Mouse (Mus musculus) cerebellum, adult 11 months (tissue): ENCODE data around the gene Cfap61.

Experiments
- DNase-seq: peaks from one replicate; pipeline ENCODE4 v3.0.0; 2022

The Cfap61 gene

GRCm38 (mm10) chr2:146015341-146016186 is 81.0 kb downstream of the Cfap61 start:
- DNase-seq: no peak

DNA sequence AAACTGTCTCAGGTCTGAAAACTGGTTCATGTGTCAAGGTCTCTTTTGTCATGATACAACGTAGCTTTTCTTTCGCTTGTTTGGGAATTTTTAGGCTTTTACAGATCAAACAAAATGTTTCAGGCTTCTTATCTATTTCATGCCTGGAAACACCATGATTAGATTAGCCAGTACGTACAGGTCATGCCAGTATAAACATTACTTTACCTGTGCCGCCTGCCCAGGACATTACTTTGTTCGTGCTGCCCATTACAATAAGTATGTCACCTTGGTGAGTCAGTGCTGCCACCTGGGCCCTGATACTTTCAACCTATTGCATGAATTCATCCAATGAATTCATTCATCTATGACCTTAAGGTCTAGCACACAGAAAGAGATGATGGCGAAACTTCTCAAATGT is 88.3 kb downstream of the Cfap61 start:
- DNase-seq: no peak

DNA sequence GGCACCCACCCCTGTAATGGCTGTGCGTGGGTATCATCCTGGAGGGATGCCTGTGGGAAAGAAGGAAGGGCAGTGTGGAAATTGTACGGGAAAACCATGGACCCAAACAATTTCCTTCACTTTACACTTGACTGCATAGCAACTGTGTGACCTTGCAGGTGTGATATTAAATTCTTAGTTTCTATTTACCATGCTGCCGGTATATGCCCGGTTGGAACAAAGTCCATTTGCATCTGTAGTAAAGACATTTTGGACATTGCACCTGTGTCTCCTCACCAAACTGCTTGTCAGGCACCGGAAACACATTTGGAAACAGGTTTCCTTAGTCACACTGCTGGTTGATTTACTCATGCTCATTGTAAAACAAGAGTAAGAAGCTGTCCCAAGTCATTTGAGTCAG is 109.1 kb downstream of the Cfap61 start:
- DNase-seq: no peak

DNA sequence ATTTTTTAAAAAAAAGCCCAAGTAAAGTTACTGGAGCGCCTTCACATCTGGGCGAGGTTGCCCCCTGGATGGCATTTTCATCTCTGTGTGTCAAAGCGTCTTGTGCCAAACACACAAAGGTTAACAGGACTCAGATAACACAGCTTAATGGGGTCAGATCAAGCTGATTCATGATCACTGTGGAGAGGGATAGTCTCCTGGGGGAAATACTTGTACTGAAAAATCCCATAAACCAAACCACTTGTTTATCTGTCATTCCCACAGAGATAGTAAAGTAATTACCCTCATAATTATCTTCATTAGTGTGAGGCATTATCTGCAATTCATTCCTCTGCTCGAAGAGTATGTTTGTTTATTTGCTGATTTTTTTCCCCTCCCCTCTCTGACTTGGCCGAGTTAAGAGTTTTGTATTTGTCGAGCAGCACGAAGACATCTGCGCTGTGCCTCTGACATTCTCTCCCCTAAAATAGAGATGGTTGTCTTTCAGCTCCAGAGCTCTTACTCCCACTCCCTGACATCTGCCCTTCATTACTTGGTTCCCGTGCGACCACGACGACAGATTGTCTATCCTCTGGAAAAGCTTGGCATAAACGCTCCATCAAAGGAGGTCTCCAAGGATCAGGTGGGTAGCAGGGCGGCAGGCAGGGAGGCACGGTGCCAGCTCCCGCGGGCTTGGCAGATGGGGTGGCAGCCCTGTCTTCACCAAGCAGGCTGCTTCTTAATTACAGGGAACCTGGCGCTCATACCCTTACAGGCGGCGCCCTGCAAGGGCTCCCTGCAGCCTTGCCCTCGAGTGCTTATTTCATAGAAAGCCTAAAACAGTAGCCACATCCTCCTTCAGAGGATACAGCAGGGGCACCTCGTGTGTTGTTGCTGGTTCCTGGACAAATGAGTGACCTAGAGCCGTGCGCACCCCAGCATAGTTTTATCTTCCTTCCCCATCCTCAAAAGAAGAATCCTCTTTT is 110.6 kb downstream of the Cfap61 start:
- DNase-seq: peak; percentile 79

DNA sequence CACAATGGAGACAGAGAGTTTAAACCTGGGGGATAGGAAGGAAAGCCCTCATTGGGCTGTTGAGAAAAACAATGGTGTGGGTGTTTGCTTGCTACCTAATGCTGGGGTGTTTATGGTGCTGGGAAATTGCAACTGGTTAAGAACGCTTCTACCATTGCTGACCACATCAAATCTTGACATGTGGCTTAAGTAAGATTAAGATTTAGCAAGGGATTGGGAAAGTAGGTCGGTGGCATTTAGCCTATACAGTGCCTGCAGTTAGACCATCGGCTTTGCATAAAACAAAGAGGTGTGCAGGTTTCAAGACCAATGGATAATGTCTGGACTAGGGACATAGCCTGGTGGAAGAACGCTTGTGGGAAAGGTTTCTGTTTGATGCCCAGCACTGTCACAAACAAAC is 113.1 kb downstream of the Cfap61 start:
- DNase-seq: no peak

- no peak for DNase-seq
Observed at GRCm38 (mm10) chr2:146048221-146048829, 113.7 kb downstream of the Cfap61 start.

DNA sequence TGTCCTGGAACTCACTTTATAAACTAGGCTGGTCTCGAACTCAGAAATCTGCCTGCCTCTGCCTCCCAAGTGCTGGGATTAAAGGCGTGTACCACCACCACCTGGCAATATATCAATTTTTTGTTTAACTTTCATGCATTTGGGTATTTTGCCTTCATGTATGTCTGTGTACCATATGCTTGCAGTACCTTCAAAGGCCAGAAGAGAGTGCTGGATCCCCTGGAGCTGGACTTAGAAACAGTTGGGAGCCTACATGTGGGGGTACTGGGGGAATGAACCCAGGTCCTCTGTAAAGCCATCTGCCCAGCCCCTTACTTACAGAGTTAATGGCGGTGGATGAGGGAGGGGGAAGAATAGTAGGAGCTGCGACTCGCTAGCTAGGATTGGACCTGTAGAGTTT is 114.8 kb downstream of the Cfap61 start:
- DNase-seq: no peak

DNA sequence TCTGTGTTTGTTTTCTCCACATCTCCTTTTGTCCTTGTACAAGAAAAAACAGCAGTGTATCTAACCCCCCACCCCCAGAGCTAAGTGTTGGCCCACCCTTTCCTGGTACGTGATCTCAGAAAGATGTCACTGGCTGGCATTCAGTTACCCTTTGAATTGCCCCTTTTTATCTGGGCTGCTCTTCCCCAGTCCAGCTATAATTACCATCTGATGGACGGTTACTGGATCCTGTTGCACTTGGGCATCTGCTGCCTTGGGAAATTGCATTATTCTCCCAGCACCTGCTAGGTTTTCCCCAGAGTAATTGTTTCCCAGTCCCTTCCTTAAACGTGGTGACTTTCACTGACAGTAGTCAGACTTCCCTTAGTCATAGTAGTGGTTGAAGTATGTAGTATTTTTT is 115.5 kb downstream of the Cfap61 start:
- DNase-seq: no peak

GRCm38 (mm10) chr2:146051334-146051733 is 116.8 kb downstream of the Cfap61 start:
- DNase-seq: no peak

GRCm38 (mm10) chr2:146057123-146057522 is 122.5 kb downstream of the Cfap61 start:
- DNase-seq: no peak

GRCm38 (mm10) chr2:146058791-146059190 is 124.2 kb downstream of the Cfap61 start:
- DNase-seq: no peak

GRCm38 (mm10) chr2:146061421-146062300 is 127.1 kb downstream of the Cfap61 start:
- no peak for DNase-seq

DNA sequence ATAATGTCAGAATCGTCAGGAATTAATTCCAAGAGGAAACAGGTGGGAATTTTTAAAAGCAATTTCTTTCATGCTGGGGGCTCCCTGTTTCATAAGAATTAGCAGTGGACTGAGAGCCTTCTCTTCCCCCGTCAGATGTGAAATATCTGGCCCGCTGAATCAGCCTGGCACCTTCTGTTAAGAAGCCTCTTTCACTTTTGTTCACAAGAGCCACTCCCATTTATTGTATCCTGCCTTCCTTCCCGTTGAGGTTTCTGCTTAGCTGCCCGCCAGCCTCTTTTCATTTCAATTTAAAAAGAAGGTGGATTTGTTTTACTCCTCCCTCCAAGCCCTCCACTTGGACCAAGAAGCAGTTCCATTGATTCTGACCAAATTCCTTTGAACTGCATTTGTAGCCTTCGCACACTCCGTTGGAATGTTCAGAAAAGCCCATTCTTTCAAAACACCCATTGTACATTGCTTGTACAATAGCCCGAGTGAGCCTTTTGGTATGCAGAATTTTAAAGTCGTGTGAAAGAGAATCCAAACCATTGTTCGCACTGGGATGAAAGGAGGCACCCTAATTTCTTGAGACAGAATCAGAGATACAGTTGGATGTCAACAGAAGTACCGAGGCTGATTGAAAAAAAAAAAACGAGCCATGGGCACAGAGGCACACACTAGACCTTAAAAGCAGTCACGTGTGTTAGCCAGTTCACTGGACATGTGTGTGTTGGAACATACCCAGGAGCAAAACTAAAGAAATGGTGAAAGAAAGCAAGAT is 127.9 kb downstream of the Cfap61 start:
- no peak for DNase-seq

- no peak for DNase-seq
Observed at GRCm38 (mm10) chr2:146063093-146064074, 128.8 kb downstream of the Cfap61 start.

DNA sequence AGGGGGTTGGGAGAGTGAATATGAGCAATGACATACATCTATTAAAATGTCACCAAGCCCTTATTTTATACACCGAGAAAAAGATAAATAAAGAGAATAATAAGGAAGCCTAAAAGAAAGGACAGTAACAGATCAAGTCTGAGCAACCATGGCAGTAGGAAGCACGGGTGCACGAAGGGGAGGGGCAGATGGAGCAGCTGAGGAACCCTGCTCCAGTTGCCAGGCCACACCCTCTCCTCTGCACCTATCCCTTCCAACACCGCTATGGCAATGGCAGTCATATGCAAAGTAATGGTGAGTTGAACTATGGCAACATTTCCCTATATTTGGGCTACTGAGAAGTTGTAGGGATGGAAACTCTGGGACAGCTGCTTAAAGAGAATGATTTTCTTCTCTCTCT is 132.8 kb downstream of the Cfap61 start:
- no peak for DNase-seq

GRCm38 (mm10) chr2:146073300-146073699 is 138.7 kb downstream of the Cfap61 start:
- no peak for DNase-seq

DNA sequence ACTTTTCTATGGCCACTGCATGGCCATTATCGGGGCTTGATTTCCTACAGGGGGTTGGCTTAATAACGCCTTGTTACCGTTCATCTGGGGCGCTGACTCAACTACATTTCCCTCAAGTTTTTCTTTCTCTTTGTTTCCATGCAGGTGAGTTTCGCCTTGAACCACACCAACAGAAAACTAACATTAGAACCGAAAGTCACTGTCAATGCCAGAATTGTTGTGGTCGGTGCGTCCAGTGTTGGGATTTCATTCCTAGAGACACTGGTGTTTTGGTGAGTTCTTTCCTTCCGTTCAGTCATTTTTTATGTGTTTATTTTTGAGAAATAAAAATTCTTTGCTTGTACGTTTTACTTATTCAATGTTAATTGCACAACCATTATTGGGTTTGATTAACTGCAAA is 142.5 kb downstream of the Cfap61 start:
- no peak for DNase-seq

DNA sequence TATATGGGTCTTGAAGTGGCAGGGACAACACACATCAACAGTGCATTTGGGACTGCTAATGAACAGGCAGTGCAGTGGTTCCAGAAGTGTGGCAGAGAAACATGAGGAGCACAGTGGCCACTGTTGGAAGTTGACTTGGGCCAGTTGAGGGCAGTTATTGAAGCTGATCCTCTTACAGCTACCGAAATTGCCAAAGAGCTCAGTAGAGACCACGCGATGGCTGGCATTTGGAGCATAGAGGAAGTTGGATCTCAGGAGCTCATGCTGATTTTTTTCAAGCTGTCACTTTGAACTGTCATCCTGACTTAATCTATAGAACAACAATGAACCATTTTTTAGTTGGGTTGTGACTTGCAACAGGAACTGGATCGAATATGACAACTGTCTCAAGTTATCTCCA is 145.7 kb downstream of the Cfap61 start:
- no peak for DNase-seq

DNA sequence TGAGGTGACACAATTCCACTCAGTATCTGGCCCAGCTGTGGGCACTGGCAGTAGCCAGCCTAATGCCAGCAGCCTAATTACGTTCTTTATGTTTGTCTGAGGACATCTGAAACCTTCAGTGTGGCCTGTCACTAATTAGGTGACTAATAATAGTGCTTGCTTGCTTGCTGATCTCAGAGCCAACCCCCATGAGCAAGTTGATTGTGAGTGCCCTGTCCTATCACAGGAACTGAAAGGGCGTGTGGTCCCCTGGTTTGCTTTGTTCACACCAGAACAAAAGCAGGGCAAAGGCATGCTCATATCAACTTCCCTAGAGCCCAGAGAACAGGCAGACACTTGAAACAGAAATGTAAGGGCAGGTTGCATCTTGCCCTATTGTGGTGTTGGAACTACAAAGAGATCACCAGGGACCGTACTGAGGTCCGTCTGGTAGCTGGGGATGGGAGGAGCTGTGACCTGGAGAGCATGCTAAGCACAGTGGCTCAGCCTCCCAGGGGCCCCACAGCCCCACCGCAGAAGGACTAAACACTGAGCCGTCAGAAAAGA is 148.8 kb downstream of the Cfap61 start:
- no peak for DNase-seq

DNA sequence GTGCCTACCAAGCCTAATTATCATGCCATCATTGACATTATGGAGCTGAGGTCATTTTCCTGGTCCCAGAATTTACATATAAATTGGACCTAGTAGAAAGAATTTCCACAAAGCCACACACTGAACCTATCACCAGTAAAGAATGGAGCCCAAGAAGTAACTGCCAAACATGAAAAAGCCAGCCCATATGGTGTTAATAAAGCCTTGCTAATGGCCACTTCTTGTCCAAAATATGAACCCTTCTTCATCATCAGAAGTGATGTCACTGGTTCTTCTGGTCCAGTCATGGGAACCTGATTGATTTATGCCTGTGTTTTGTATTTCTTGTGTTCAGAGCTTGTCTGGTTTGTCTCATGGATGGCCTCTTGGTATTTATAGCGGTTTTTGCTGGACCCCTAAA is 152.8 kb downstream of the Cfap61 start:
- DNase-seq: no peak
